Mouse (Mus musculus) midbrain, embryonic 10.5 days (tissue): ENCODE data around the gene Ripk3. TPM values are rescaled to one million over a fixed set of nuclear protein-coding genes. Genes with fewer than 3 reads are reported as not detected.

Source experiments
- DNase-seq: peaks from one replicate; pipeline ENCODE4 v3.0.0-alpha.2; 2017; ENCODE audit warnings: low spot score
- H3K27ac ChIP-seq: fragments of 300-500 bp; sonication (generic); replicated peaks from 2 replicates; pipeline ENCODE4 v1.5.1; 2016; ENCODE audit warnings: mild to moderate bottlenecking
- H3K27me3 ChIP-seq: fragments of 300-500 bp; sonication (generic); 2 replicates; pipeline ENCODE4 v1.6.1; 2016; ENCODE audit warnings: low read depth, mild to moderate bottlenecking; ENCODE audit not compliant: poor library complexity, severe bottlenecking
- H3K36me3 ChIP-seq: fragments of 300-500 bp; sonication (generic); 2 replicates; pipeline ENCODE4 v1.6.1; 2016; ENCODE audit warnings: mild to moderate bottlenecking, moderate library complexity
- H3K4me1 ChIP-seq: fragments of 300-500 bp; sonication (generic); 2 replicates; pipeline ENCODE4 v1.6.1; 2016
- H3K4me3 ChIP-seq: fragments of 300-500 bp; sonication (generic); 2 replicates; pipeline ENCODE4 v1.5.1; 2016; ENCODE audit warnings: mild to moderate bottlenecking, moderate library complexity
- H3K9me3 ChIP-seq: fragments of 300-500 bp; sonication (generic); replicated peaks from 2 replicates; pipeline ENCODE4 v1.6.1; 2016; ENCODE audit warnings: mild to moderate bottlenecking
- WGBS: fragments of 180-500 bp; shearing (Covaris S2); methylation state at CpG from one replicate; pipeline ENCODE4 v1.1.7; 2016; 5-methylcytosine and 5-hydroxymethylcytosine counted together
- polyA plus RNA-seq: library from polyadenylated mRNA; unstranded; fragments of >200 nt; fragmentation: Nextera tagmentation; extraction: Ambion mirVana; gene quantifications from 2 replicates; pipeline ENCODE4 v1.2.1, GENCODE M21; 2016

The Ripk3 gene
- polyA plus RNA-seq, 1 experiment from 2014 or later, result 7.1 TPM

DNA sequence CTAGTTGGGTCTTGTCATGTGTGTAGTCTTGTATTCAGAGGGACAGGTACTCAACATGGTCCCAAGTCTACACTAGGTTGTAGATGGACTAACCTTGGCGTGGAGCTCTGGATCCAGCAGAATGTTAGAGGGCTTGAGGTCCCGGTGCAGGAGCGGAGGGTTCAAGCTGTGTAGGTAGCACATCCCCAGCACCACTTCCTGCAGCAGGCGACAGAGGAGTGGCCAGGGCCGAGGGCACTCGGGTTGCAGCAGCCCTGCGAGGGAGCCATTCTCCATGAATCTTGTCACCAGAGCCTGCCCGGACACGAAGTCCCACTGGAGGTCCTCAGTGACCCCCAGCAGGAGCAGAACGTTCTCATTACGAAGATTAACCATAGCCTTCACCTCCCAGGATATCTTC lies 934 bp downstream of the Ripk3 start:
- WGBS, result 41% methylated on average over 11 of the region's 11 CpGs
- Histone ChIP-seq H3K27ac (no peak overlapping the region), H3K4me1 (peaks cover 24% of the 10 kb centered on the region), H3K9me3 (no peaks in the 10 kb centered on the region), H3K4me3 (peak overlapping the region; percentile 48), H3K27me3 (peaks cover 82% of the 10 kb centered on the region), H3K36me3 (no peaks in the 10 kb centered on the region)
- no peak for DNase-seq

DNA sequence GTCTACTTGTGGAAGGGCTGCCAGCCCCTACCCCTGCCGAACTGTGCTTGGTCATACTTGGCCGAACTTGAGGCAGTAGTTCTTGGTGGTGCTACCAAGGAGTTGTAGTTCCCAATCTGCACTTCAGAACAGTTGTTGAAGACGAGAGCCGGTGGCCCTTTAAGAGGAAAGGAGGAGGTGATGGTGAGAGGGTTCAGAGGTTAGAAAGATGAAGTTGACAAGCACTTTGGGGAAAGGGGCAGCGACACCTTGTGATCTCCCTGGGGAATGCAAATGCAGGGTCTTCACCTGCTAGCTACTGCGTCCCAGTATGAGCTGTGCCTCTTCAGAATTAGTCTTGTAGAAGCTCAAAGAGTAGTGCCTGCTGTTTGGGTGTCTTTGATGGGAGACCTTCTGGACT lies 3.5 kb downstream of the Ripk3 start:
- no peaks in the 10 kb centered on the region for H3K9me3 ChIP-seq
- no peak for DNase-seq
- H3K4me1 ChIP-seq, result peaks cover 31% of the 10 kb centered on the region
- 23% methylated on average over 6 of the region's 6 CpGs for WGBS
- H3K27me3 ChIP-seq, result peaks cover 99% of the 10 kb centered on the region
- H3K4me3 ChIP-seq, result no peak overlapping the region
- no peak overlapping the region for H3K27ac ChIP-seq
- H3K36me3 ChIP-seq, result no peaks in the 10 kb centered on the region

DNA sequence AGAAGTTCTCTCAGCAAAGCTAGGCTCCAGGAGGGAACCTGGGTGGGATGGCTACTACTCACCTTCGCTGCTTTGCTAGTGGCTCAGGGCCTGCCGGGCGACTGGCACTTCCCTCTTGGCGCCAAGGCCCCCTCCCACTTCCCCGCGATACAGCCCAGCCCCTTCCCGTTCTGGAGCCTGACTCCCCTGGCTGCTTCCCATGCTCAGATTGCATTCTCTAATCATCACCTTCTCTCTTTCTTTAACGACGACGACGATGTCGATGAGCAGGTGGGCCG lies 4.8 kb downstream of the Ripk3 start, which contains the start of gene Adcy4:
TSS of gene Adcy4 (minus strand) at position 138 of the 278 bp plus-strand sequence.
- 5% methylated on average over 13 of the region's 13 CpGs for WGBS
- peak within 1 kb of the TSS; percentile 44 for H3K4me3 ChIP-seq
- peaks cover 93% of the 10 kb centered on the region for H3K27me3 ChIP-seq
- H3K4me1 ChIP-seq, result peaks cover 30% of the 10 kb centered on the region
- no peak for DNase-seq
- no peaks in the 10 kb centered on the region for H3K36me3 ChIP-seq
- no peaks in the 10 kb centered on the region for H3K9me3 ChIP-seq
- peak within 1 kb of the TSS; percentile 55; the same call in 1 of the 2 replicates for H3K27ac ChIP-seq

DNA sequence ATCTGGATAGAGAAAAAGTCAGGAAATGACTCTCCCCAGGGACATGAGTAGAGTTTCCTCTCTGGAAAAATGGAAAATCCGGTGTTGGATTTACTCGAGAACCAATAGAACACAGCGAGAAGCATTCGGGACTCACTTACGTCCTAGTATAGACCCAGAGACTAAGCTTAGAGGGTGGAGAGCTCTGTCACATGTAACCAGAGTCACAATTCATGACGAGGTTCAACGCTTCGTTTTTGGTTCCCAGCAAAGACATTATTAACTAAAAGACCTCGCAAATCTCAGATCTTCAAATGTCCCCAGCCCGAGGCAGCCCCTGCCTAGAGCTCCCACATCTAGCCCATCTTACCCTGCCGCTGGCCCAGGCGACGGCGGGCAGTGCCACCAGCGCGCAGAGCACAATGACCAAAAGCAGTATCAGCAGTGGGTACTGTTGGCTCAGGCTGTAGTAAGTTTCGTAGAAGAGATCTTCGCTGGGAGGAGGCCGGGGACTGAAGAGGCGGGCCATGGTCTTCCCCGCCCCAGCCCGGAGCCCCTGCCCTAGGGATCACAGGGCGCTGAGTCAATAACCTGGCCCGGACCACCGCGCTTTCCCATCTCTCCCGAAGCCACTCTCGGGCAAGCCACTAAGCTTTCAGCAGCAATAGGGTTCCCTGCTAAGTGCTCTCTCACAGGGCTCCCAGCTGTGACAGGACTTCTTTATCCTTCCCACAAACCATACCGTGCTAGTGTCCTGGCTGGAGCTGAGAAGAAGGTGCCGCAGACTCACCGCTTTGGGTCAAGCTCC lies 5.3 kb downstream of the Ripk3 start:
- peak; percentile 44 for DNase-seq
- Histone ChIP-seq H3K27me3 (peaks cover 92% of the 10 kb centered on the region), H3K4me3 (peak overlapping the region; percentile 44), H3K9me3 (no peaks in the 10 kb centered on the region), H3K36me3 (no peaks in the 10 kb centered on the region), H3K27ac (peak overlapping the region; percentile 55; the same call in 1 of the 2 replicates), H3K4me1 (peaks cover 25% of the 10 kb centered on the region)
- WGBS, result 2% methylated on average over 31 of the region's 31 CpGs

DNA sequence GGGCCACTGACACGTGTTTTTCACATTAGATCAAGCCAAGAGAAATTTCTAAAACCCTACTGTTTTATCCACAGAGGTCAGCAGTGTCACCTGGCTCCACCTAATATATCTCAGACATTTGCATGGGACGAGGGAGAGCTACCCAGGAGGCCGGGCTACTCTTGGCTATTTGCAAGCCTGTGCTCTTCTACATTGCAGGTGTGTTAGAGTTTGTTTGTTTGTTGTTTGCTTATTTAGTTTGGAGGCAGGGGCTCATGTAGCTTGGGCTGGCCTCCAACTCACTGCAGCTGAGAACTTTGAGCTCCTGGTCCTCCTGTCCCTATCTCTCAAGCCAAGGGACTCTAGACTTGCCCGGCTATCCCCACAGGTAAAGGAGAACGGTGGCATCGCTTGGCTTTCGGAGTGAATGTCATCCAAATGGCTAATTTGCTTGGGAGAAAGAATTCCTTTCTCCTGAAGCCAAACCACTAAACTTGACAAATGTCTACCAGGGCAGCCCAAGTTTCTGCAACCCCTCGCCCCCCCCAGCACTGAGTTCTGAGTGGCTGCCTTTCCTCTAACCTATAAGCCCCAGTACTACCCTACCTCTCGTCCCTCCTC lies 6.2 kb downstream of the Ripk3 start:
- H3K27ac ChIP-seq, result no peak overlapping the region
- 51% methylated on average over 9 of the region's 9 CpGs for WGBS
- H3K4me3 ChIP-seq, result peak overlapping the region; percentile 44

DNA sequence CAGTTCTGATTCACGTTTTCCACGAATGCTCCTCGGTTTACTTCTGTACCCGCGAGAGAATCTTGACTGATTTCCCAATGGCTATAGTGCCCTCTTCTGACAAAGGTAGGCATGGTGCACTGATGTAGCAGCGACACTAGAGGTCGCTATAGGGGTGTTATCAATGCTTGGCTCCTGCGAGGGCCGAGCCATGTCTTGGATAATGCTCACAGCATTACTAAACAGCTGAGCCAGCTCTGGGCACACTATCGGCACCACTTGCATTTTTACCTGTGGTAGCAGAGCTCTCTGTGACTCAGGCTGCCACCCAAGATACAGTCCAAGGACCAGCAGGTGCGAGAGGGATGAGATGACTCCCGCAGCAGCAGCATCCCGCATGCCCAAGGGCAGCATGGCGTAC lies 7.4 kb downstream of the Ripk3 start:
- Histone ChIP-seq H3K27ac (no peak overlapping the region), H3K27me3 (peaks cover 79% of the 10 kb centered on the region), H3K9me3 (no peaks in the 10 kb centered on the region), H3K4me3 (peak overlapping the region; percentile 16; the same call in 1 of the 2 replicates), H3K36me3 (no peaks in the 10 kb centered on the region), H3K4me1 (peaks cover 29% of the 10 kb centered on the region)
- peak; percentile 72 for DNase-seq
- WGBS, result 16% methylated on average over 14 of the region's 14 CpGs

More for the DNA sequence above, 6.2 kb downstream of the Ripk3 start:
- DNase-seq, result no peak
- peaks cover 21% of the 10 kb centered on the region for H3K4me1 ChIP-seq
- peaks cover 91% of the 10 kb centered on the region for H3K27me3 ChIP-seq
- no peaks in the 10 kb centered on the region for H3K9me3 ChIP-seq
- H3K36me3 ChIP-seq, result no peaks in the 10 kb centered on the region

DNA sequence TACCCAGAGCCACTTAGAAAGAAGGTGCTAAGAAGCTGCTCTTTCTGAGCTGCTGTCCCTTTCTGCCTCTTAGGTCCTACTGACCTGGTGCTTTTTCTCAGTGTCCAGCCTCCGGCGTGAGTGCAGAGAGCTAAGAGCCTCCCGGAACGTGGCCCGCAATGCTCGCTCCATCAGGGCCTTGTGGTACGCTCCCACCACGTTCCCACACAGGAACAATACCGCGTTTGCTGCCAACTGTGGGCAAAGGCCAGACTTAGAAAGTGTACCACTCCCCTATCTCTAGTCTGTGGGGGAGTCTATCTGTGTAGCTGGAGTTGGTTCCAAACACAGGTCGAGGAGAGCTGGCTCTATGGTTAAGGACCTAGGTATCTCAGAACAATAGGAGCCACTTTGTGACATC lies 7.9 kb downstream of the Ripk3 start:
- no peak overlapping the region for H3K4me3 ChIP-seq
- no peaks in the 10 kb centered on the region for H3K36me3 ChIP-seq
- DNase-seq, result no peak
- H3K4me1 ChIP-seq, result peaks cover 29% of the 10 kb centered on the region
- no peak overlapping the region for H3K27ac ChIP-seq
- no peaks in the 10 kb centered on the region for H3K9me3 ChIP-seq
- peaks cover 73% of the 10 kb centered on the region for H3K27me3 ChIP-seq
- WGBS, result 81% methylated on average over 11 of the region's 11 CpGs

DNA sequence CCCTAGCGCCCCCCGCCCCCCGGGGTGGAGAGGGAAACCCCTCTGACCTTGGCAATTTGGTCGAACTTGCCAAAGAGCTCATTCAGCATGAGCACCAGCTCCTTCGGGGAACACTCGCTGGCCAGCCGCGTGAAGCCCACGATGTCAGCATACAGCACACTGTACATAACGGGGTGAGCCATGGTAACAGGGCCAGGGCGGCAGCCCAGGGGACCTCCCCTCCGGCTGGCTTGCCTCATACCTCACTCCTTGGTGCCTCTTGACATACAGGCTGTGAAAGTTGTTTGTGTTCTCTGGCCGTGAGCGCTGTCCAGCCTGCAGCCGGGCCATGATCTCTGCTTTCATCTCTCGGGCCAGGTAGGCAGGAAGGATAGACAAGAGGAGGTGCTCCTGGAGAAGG lies 9.0 kb downstream of the Ripk3 start:
- H3K27me3 ChIP-seq, result peaks cover 66% of the 10 kb centered on the region
- no peaks in the 10 kb centered on the region for H3K36me3 ChIP-seq
- H3K27ac ChIP-seq, result no peak overlapping the region
- WGBS, result 68% methylated on average over 16 of the region's 16 CpGs
- DNase-seq, result no peak
- no peak overlapping the region for H3K4me3 ChIP-seq
- H3K9me3 ChIP-seq, result no peaks in the 10 kb centered on the region
- peaks cover 29% of the 10 kb centered on the region for H3K4me1 ChIP-seq

DNA sequence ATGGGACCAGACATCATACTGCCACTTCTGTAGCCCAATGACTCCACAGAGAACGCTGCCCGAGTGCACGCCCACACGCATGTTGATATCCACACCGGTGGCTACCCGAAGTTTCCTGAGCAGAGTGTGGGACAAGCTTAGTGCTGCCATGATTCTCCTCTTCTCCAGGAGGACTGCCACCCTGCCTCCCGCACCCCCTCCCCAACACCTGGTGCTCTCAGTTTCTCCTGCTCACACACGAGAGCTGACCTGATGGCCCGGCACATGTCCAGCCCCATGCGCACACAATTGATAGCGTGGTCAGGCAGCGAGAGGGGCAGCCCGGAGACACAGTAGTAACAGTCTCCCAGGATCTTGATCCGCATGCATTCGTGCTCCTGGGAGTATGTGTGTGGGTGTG lies 10.0 kb downstream of the Ripk3 start:
- H3K36me3 ChIP-seq, result no peaks in the 10 kb centered on the region

DNA sequence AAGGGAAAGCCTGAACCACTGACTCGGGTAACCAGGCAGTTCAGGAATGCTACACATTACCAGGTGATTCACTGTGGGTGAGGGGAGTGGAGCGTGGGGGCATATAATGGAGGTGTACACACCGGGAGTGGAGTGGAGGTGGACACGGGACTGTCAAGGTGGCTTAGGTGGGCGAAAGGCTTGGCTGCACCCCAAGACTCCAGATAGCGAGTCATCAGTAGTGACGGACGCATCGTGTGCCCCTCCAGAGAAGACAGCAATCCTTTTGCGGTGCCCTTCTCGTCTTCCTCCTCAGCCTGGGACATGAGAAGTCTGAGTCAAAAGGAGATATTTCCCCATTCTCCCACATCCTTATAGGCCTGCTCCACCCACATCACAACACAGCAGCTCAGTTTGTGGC lies 10.9 kb downstream of the Ripk3 start:
- H3K4me1 ChIP-seq, result peaks cover 16% of the 10 kb centered on the region
- WGBS, result 86% methylated on average over 11 of the region's 11 CpGs
- no peaks in the 10 kb centered on the region for H3K36me3 ChIP-seq
- no peak for DNase-seq
- peaks cover 59% of the 10 kb centered on the region for H3K27me3 ChIP-seq
- no peak overlapping the region for H3K27ac ChIP-seq
- H3K4me3 ChIP-seq, result no peak overlapping the region
- H3K9me3 ChIP-seq, result no peaks in the 10 kb centered on the region

More for the DNA sequence above, 10.0 kb downstream of the Ripk3 start:
- WGBS, result 90% methylated on average over 15 of the region's 15 CpGs
- no peaks in the 10 kb centered on the region for H3K9me3 ChIP-seq
- no peak for DNase-seq
- peaks cover 24% of the 10 kb centered on the region for H3K4me1 ChIP-seq
- no peak overlapping the region for H3K27ac ChIP-seq
- H3K4me3 ChIP-seq, result no peak overlapping the region
- H3K27me3 ChIP-seq, result peaks cover 63% of the 10 kb centered on the region

DNA sequence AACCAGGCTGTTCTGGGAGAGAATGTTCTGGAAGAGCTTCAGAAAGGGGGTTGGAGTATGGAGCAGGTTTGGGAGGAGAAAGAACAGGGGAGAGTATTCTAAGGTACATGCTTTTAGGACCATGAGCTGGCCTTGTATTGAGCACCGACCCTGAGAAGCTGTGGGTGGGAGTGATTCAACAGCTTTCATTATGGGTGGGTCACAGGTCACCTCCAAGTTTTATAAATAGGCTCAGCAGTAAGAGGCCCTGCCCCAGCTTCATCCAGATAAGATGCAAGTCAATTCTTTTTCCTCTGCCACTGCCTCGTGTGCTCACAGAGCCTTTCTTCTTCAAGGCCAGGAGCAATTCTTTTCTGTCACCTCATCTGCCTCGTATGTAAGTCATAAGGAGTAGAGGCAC lies 11.5 kb downstream of the Ripk3 start:
- Histone ChIP-seq H3K9me3 (no peaks in the 10 kb centered on the region), H3K4me1 (peaks cover 14% of the 10 kb centered on the region; the same call in 1 of the 2 replicates), H3K27me3 (peaks cover 53% of the 10 kb centered on the region), H3K4me3 (no peak overlapping the region), H3K36me3 (no peaks in the 10 kb centered on the region), H3K27ac (no peak overlapping the region)
- no peak for DNase-seq
- 56% methylated on average over 3 of the region's 3 CpGs for WGBS

DNA sequence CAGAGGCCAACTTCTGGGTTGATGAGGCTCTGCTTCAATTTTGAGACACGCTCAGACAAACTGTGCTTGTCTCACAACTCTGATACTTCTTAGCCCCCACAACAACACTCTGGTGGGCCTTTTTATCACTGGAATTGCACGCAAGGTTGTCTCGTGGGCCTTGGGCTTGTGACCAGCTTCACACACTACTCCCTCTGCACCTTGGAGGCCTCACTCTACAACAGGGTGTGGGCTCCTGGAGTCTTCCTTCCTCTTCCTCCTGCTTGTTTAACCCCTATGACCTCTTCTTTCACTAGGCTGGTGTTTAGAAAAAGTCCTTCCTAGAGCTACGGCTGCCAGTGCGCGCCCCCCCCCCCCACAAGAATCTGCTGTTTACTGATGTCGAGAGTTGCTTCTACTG lies 12.0 kb downstream of the Ripk3 start:
- DNase-seq, result no peak
- H3K9me3 ChIP-seq, result no peaks in the 10 kb centered on the region
- H3K27ac ChIP-seq, result no peak overlapping the region
- peaks cover 48% of the 10 kb centered on the region for H3K27me3 ChIP-seq
- H3K36me3 ChIP-seq, result no peaks in the 10 kb centered on the region
- WGBS, result 62% methylated on average over 7 of the region's 7 CpGs
- H3K4me3 ChIP-seq, result no peak overlapping the region
- H3K4me1 ChIP-seq, result peaks cover 12% of the 10 kb centered on the region; the same call in 1 of the 2 replicates

DNA sequence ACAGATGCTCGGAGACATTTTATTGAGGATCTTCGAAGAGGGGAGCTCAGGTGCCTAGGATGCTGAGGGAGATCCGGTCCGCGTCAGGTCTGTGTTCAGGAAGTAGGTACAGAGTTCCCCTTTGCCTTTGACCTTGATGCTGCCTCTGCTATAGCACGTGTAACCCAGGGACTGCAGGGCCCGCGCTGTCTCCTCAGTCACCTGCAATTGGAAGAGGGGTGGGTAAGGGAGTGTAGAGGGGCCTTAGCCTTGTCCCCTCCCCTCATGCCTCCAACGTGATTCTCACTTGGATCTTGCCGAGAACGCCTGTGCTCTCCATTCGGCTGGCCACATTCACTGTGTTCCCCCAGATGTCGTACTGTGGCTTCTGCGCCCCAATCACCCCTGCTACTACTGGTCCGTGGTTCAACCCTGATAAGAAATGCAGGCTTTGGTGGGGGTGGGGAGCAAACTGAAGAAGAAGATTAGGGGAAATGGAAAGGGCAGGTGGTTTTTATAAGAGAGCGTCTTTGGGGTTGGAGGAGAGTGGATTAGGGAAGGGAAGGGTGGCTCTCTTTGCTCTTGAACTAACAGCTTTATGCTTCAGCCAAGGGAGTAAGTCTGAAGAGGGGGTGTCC lies 19.5 kb downstream of the Ripk3 start:
- Histone ChIP-seq H3K9me3 (no peaks in the 10 kb centered on the region), H3K27ac (no peak overlapping the region), H3K36me3 (no peaks in the 10 kb centered on the region), H3K27me3 (peaks cover 70% of the 10 kb centered on the region), H3K4me3 (no peak overlapping the region), H3K4me1 (peaks cover 11% of the 10 kb centered on the region)
- WGBS, result 75% methylated on average over 16 of the region's 16 CpGs
- no peak for DNase-seq
